Mouse (Mus musculus) liver, postnatal 0 days (tissue): Measurements from ENCODE around the gene Mul1. TPM values are rescaled to one million over a fixed set of nuclear protein-coding genes. Genes with fewer than 3 reads are reported as not detected.

ENCODE experiments used
- ATAC-seq: fragments of 200-750 bp; cut with Nextera tagmentation; 2 replicates; pipeline ENCODE4 v1.8.0; 2017; ENCODE audit warnings: mild to moderate bottlenecking, moderate library complexity
- DNase-seq: peaks from one replicate; pipeline ENCODE4 v3.0.0-alpha.2; 2016
- H3K27ac ChIP-seq: fragments of 300-500 bp; sonication (generic); 2 replicates; pipeline ENCODE4 v1.5.1; 2014; ENCODE audit warnings: antibody characterized with exemption, moderate library complexity, mild to moderate bottlenecking, low read depth
- H3K27me3 ChIP-seq: fragments of 300-500 bp; sonication (generic); 2 replicates; pipeline ENCODE4 v1.6.1; 2014; ENCODE audit warnings: low read length, control low read depth, mixed read lengths; ENCODE audit not compliant: insufficient read depth
- H3K36me3 ChIP-seq: fragments of 300-500 bp; sonication (generic); replicated peaks from 2 replicates; pipeline ENCODE4 v1.6.1; 2014; ENCODE audit warnings: mild to moderate bottlenecking, control low read depth, low read length, moderate library complexity, mixed read lengths; ENCODE audit not compliant: insufficient read depth
- H3K4me1 ChIP-seq: fragments of 300-500 bp; sonication (generic); 2 replicates; pipeline ENCODE4 v1.6.1; 2014; ENCODE audit warnings: antibody characterized with exemption, mild to moderate bottlenecking, control low read depth; ENCODE audit not compliant: insufficient read depth
- H3K4me2 ChIP-seq: fragments of 300-500 bp; sonication (generic); 2 replicates; pipeline ENCODE4 v1.6.1; 2014; ENCODE audit warnings: low read depth, mild to moderate bottlenecking, low read length, moderate library complexity, mixed read lengths
- H3K4me3 ChIP-seq: fragments of 300-500 bp; sonication (generic); 2 replicates; pipeline ENCODE4 v1.5.1; 2014; ENCODE audit warnings: low read depth, low read length
- H3K9ac ChIP-seq: fragments of 300-500 bp; sonication (generic); replicated peaks from 2 replicates; pipeline ENCODE4 v1.6.1; 2014; ENCODE audit warnings: mild to moderate bottlenecking, moderate library complexity
- H3K9me3 ChIP-seq: fragments of 300-500 bp; sonication (generic); 2 replicates; pipeline ENCODE4 v1.6.1; 2016; ENCODE audit warnings: mild to moderate bottlenecking, control low read depth, low read length, mixed read lengths
- CTCF ChIP-seq: sonication (generic); IDR thresholded peaks from 2 replicates; pipeline ENCODE4 v1.5.1; 2016; ENCODE audit warnings: antibody characterized with exemption, low read depth
- EP300 ChIP-seq: IDR thresholded peaks from 2 replicates; pipeline ENCODE4 v1.6.1; 2016; ENCODE audit warnings: antibody characterized with exemption, low read depth, mild to moderate bottlenecking
- WGBS: fragments of 180-500 bp; shearing (Covaris S2); extraction: QIAGEN DNeasy Blood & Tissue Kit; methylation state at CpG from one replicate; pipeline ENCODE4 v1.1.7; 2014; ENCODE audit not compliant: insufficient replicate concordance; 5-methylcytosine and 5-hydroxymethylcytosine counted together
- polyA plus RNA-seq: library from polyadenylated mRNA; unstranded; fragments of >200 nt; fragmentation: Nextera tagmentation; extraction: Ambion mirVana; gene quantifications from 2 replicates; pipeline ENCODE4 v1.2.1, GENCODE M21; 2015

The Mul1 gene
- polyA plus RNA-seq, 1 experiment from 2014 or later = 17.5 TPM

DNA sequence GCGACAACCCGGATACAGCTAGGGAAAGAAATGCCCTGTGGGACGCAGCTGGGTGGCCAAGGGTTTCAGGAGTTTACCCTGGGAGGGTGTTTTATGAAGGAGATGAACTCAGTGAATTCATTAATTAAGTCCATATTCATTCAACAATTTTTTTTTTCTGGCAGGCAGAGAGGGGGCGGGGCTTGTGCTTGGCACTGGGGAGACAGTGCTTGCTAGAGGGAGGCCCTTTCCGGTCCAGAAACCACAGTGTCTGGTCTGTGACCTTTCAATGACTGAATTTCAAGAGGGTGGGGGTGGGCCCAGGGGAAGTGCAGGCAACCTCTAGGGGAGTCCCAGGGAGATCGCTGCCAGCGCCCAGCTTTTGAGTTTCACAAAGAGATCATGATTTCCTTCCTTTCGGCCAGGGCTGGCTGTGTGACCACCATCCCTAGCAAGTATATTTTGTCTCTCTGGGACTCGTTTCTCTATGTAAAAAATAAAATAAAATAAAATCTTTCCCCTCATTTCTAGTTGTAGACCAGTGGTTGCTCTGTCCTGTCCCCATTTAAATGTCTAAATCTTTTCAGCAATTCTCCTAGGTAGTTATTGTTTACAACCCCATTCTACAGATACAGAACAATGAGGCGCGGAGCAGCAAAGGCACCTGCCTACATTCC is 29.5 kb downstream of the Mul1 start:
- Histone ChIP-seq H3K4me3 (peak overlapping the region; percentile 23), H3K4me1 (peaks cover 28% of the 10 kb centered on the region)

DNA sequence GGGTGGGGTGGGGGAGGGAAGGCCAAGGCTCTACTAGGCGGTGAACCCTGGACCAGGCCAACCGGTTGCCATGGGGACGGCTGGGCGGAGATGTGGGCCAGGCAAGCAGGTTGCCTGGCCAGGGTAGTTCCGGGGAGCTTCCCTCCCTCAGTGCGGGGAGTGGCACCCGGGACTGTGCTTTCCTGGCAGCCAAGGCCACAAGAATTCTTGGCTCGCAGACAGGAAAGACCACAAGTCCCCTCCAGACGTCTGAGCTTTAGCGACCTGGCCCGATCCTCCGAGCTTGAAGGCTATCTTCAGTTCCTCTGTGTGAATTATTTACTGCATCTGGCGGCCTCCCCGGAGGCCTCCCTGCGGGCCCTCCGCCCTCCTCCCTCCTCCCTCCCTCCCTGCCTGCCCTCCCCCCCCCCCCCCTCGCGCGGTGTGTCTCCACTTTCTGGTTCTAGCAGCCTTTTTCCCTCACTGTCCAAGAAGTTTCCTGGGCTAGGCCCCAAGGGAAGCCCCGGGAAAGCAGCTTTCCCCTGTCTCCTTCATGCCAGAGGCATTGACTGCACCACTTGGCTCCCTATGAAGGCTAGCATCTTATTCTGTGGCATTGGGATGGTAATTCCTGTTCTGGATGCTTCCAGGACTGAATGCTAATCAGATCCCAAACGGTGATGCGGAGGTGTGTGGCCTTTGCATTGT is 30.3 kb downstream of the Mul1 start:
- ATAC-seq (peak; percentile 62), DNase-seq (peak; percentile 83)
- H3K27me3 ChIP-seq = peaks cover 9% of the 10 kb centered on the region
- H3K4me1 ChIP-seq = peaks cover 28% of the 10 kb centered on the region
- peak overlapping the region; percentile 65 for H3K4me2 ChIP-seq
- 2% methylated on average over 18 of the region's 22 CpGs for WGBS
- H3K9me3 ChIP-seq = no peaks in the 10 kb centered on the region
- no peak overlapping the region for H3K9ac ChIP-seq
- peak overlapping the region; percentile 16; the same call in 1 of the 2 replicates for H3K4me3 ChIP-seq
- H3K27ac ChIP-seq = peak overlapping the region; percentile 85; the same call in 1 of the 2 replicates
- TF ChIP-seq CTCF = no peak
- no peak for TF ChIP-seq EP300
- no peaks in the 10 kb centered on the region for H3K36me3 ChIP-seq

More for the DNA sequence above, 29.5 kb downstream of the Mul1 start:
- Histone ChIP-seq H3K27ac (peak overlapping the region; percentile 85), H3K36me3 (no peaks in the 10 kb centered on the region), H3K9ac (no peak overlapping the region), H3K27me3 (peaks cover 9% of the 10 kb centered on the region), H3K9me3 (no peaks in the 10 kb centered on the region), H3K4me2 (peak overlapping the region; percentile 65)
- 4% methylated on average over 11 of the region's 11 CpGs for WGBS
- TF ChIP-seq EP300 (peak; percentile 20; the same call in 1 of the 2 replicates), CTCF (no peak)
- DNase-seq (peak; percentile 80), ATAC-seq (peak; percentile 65)

DNA sequence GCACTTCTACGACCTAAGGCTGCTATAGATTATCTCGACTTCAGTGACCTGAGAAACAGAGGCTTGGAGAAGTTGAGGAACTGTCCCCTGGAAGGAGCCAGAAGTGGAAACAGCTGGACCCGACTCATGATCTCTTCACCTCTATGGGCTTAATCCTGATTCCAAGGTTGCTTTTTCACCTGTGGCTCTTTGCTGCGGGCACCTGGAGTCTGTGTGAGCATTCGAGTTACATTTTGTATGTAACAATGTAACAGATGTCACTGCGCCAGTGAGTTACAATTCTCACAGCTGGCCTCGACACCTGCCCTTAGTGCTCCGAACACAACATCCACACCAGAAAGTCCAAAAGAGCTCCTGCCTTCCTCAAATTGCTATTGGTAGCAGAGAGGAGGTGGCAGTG is 31.0 kb downstream of the Mul1 start:
- Histone ChIP-seq H3K27me3 (peaks cover 9% of the 10 kb centered on the region), H3K36me3 (no peaks in the 10 kb centered on the region), H3K4me2 (no peak overlapping the region), H3K27ac (no peak overlapping the region), H3K9ac (no peak overlapping the region), H3K4me1 (peaks cover 25% of the 10 kb centered on the region), H3K9me3 (no peaks in the 10 kb centered on the region), H3K4me3 (no peak overlapping the region)
- ATAC-seq (no peak), DNase-seq (no peak)
- TF ChIP-seq EP300 (no peak), CTCF (no peak)
- 33% methylated on average over 8 of the region's 8 CpGs for WGBS

DNA sequence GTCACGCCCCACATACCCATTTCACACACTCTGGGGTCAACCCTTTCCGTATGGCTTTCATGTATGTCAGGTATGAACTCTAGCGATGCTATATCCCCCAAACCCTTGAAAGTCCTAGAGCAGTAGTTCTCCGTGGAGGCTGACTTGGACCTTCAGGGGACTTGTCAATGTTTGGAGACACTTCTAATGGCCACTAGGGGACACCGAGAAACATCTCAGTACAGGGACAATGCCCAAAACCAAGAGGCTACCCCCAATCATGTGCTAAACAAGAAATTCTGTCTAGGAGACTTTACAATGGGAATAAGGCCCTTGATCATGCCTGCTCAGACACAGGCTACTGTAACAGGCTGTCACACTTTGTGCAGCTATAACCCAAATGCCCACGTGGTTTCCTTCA is 32.2 kb downstream of the Mul1 start:
- H3K4me3 ChIP-seq = no peak overlapping the region
- H3K36me3 ChIP-seq = no peaks in the 10 kb centered on the region
- H3K9me3 ChIP-seq = no peaks in the 10 kb centered on the region
- peaks cover 18% of the 10 kb centered on the region for H3K4me1 ChIP-seq
- H3K4me2 ChIP-seq = no peak overlapping the region
- DNase-seq (no peak), ATAC-seq (no peak)
- no peak overlapping the region for H3K9ac ChIP-seq
- H3K27ac ChIP-seq = no peak overlapping the region
- WGBS = 61% methylated on average over 6 of the region's 6 CpGs
- TF ChIP-seq CTCF (peak; percentile 24; the same call in 1 of the 2 replicates), EP300 (no peak)
- H3K27me3 ChIP-seq = peaks cover 9% of the 10 kb centered on the region

DNA sequence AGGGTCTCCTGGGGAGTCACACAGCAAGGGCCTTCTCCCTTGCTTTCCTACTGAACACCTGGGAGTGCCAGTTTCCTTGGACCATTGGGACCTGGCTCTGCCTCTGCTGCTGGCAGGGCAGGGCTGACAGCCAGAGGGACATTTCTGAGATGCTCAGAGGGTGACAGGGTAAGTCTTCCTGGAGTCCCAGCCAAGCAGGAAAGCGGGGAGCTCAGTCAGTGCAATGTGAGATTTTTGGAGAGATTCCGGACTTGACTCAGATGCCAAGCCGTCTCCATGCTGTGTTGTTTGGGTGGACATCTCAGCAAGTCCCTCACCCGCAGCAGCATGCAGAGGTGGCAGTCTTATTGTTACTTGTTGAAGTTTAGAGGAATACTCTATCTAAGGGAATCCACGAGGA is 33.0 kb downstream of the Mul1 start:
- 69% methylated on average over 5 of the region's 5 CpGs for WGBS
- Histone ChIP-seq H3K9me3 (no peaks in the 10 kb centered on the region), H3K4me2 (no peak overlapping the region), H3K4me3 (no peak overlapping the region), H3K27me3 (peaks cover 9% of the 10 kb centered on the region), H3K9ac (no peak overlapping the region), H3K27ac (no peak overlapping the region), H3K36me3 (no peaks in the 10 kb centered on the region), H3K4me1 (peaks cover 17% of the 10 kb centered on the region)
- TF ChIP-seq EP300 = no peak
- DNase-seq (no peak), ATAC-seq (no peak)

DNA sequence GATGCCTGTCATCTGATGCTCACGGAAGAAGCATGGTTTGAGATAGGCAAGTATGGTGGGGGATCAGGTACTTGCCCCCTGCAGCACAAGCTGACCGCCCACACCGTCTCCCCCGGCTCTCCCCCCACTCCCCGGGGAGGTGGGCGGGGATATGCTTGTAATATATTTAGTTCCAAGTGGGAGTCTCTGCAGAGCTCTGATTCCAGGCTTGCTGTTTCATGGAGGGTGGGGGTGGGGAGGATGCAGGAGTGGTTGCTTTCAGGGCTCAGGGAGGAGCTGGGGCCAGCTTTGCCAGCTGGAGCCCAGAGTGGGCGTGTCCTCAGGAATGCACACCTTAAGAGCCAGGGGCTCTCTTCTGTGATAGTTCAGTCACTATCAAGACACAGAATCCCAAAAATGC is 34.6 kb downstream of the Mul1 start:
- TF ChIP-seq EP300 = no peak
- no peak for TF ChIP-seq CTCF
- ATAC-seq (no peak), DNase-seq (no peak)
- Histone ChIP-seq H3K27me3 (peaks cover 9% of the 10 kb centered on the region), H3K36me3 (no peaks in the 10 kb centered on the region), H3K4me2 (no peak overlapping the region), H3K4me3 (no peak overlapping the region), H3K9ac (no peak overlapping the region), H3K9me3 (no peaks in the 10 kb centered on the region), H3K4me1 (peaks cover 5% of the 10 kb centered on the region; the same call in 1 of the 2 replicates), H3K27ac (no peak overlapping the region)
- WGBS = 29% methylated on average over 7 of the region's 7 CpGs
